Mouse (Mus musculus) layer of hippocampus, adult 11-12 months (tissue): ENCODE results near the gene Rabl6.
"Not testable (repeated sequence)": the region's sequence is repeated elsewhere in the genome, so short reads cannot be mapped to it uniquely, and the experiment has no call there.

Experiments
- DNase-seq: peaks from one replicate; pipeline ENCODE4 v3.0.0; 2022; ENCODE audit warnings: low spot score

Rabl6 gene

GRCm38 (mm10) chr2:25574579-25575431 is 33.5 kb downstream of the Rabl6 start, which contains the start of the genes Mamdc4 and Phpt1:
Mamdc4 (minus strand) TSS chr2:25574845.
Phpt1 (minus strand) TSS chr2:25575224.
- peak; percentile 98 for DNase-seq

GRCm38 (mm10) chr2:25574136-25574535 is 34.2 kb downstream of the Rabl6 start:
- DNase-seq: peak; percentile 38

GRCm38 (mm10) chr2:25573068-25573467 is 35.3 kb downstream of the Rabl6 start:
- no peak for DNase-seq

GRCm38 (mm10) chr2:25571221-25571620 is 37.1 kb downstream of the Rabl6 start:
- DNase-seq: no peak

- DNase-seq: no peak
Measured at GRCm38 (mm10) chr2:25569323-25569722, 39.0 kb downstream of the Rabl6 start.

GRCm38 (mm10) chr2:25568473-25569019 is 39.8 kb downstream of the Rabl6 start:
- no peak for DNase-seq

GRCm38 (mm10) chr2:25566558-25566957 is 41.8 kb downstream of the Rabl6 start:
- DNase-seq: no peak

- no peak for DNase-seq
Measured at GRCm38 (mm10) chr2:25565741-25566140, 42.6 kb downstream of the Rabl6 start.

GRCm38 (mm10) chr2:25561946-25562345 is 46.4 kb downstream of the Rabl6 start:
- DNase-seq: no peak

- DNase-seq: no peak
Measured at GRCm38 (mm10) chr2:25560551-25560950, 47.8 kb downstream of the Rabl6 start.

GRCm38 (mm10) chr2:25558774-25559173 is 49.5 kb downstream of the Rabl6 start:
- no peak for DNase-seq

- no peak for DNase-seq
Measured at GRCm38 (mm10) chr2:25557964-25558360, 50.4 kb downstream of the Rabl6 start.

GRCm38 (mm10) chr2:25557221-25557963 is 50.9 kb downstream of the Rabl6 start, which contains the start of gene Edf1:
Edf1 (plus strand) TSS chr2:25557847.
- DNase-seq: peak; percentile 95

GRCm38 (mm10) chr2:25556296-25556695 is 52.0 kb downstream of the Rabl6 start:
- no peak for DNase-seq

GRCm38 (mm10) chr2:25555479-25555878 is 52.8 kb downstream of the Rabl6 start:
- not testable (repeated sequence) for DNase-seq

- not testable (repeated sequence) for DNase-seq
Measured at GRCm38 (mm10) chr2:25553171-25553786, 55.0 kb downstream of the Rabl6 start.

- peak; percentile 64 for DNase-seq
Measured at GRCm38 (mm10) chr2:25551186-25551585, 57.1 kb downstream of the Rabl6 start.

- DNase-seq: no peak
Measured at GRCm38 (mm10) chr2:25549021-25549991, 59.0 kb downstream of the Rabl6 start.

- peak; percentile 99 for DNase-seq
Measured at GRCm38 (mm10) chr2:25546811-25547491, 61.4 kb downstream of the Rabl6 start, which contains the start of gene Traf2. Traf2 (minus strand) TSS chr2:25546940.
